Mouse (Mus musculus) lung, embryonic 14.5 days (tissue): ENCODE results near the gene Higd2a. TPM values are rescaled to one million over a fixed set of nuclear protein-coding genes. Genes with fewer than 3 reads are reported as not detected.
A peak's percentile ranks its signal among the peaks of the same experiment; 100 is the strongest.

Source experiments
- ATAC-seq: fragments of 200-750 bp; cut with Nextera tagmentation; 2 replicates; pipeline ENCODE4 v1.8.0; 2017; ENCODE audit warnings: mild to moderate bottlenecking, moderate TSS enrichment, moderate library complexity; ENCODE audit not compliant: insufficient read depth
- DNase-seq: peaks from one replicate; pipeline ENCODE4 v3.0.0-alpha.2; 2015
- H3K27ac ChIP-seq: fragments of 300-500 bp; sonication (generic); 2 replicates; pipeline ENCODE4 v1.5.1; 2014; ENCODE audit warnings: low read depth, mild to moderate bottlenecking, moderate library complexity
- H3K27me3 ChIP-seq: fragments of 300-500 bp; sonication (generic); 2 replicates; pipeline ENCODE4 v1.6.1; 2014; ENCODE audit warnings: low read length, control low read depth; ENCODE audit not compliant: insufficient read depth
- H3K36me3 ChIP-seq: fragments of 300-500 bp; sonication (generic); 2 replicates; pipeline ENCODE4 v1.6.1; 2014; ENCODE audit warnings: control low read depth; ENCODE audit not compliant: insufficient read depth
- H3K4me1 ChIP-seq: fragments of 300-500 bp; sonication (generic); 2 replicates; pipeline ENCODE4 v1.6.1; 2014; ENCODE audit warnings: antibody characterized with exemption, control low read depth; ENCODE audit not compliant: insufficient read depth
- H3K4me2 ChIP-seq: fragments of 300-500 bp; sonication (generic); 2 replicates; pipeline ENCODE4 v1.6.1; 2014; ENCODE audit warnings: mild to moderate bottlenecking
- H3K4me3 ChIP-seq: fragments of 300-500 bp; sonication (generic); 2 replicates; pipeline ENCODE4 v1.5.1; 2014; ENCODE audit warnings: low read depth, low read length
- H3K9ac ChIP-seq: fragments of 300-500 bp; sonication (generic); 2 replicates; pipeline ENCODE4 v1.6.1; 2014
- H3K9me3 ChIP-seq: fragments of 300-500 bp; sonication (generic); 2 replicates; pipeline ENCODE4 v1.6.1; 2016; ENCODE audit warnings: low read depth, low read length, control low read depth
- CTCF ChIP-seq: IDR thresholded peaks from 2 replicates; pipeline ENCODE4 v1.5.1; 2016; ENCODE audit warnings: antibody characterized with exemption, low read depth
- WGBS: fragments of 180-500 bp; shearing (Covaris S2); extraction: QIAGEN DNeasy Blood & Tissue Kit; methylation state at CpG from one replicate; pipeline ENCODE4 v1.1.7; 2014; 5-methylcytosine and 5-hydroxymethylcytosine counted together
- polyA plus RNA-seq: library from polyadenylated mRNA; unstranded; fragments of >200 nt; fragmentation: Nextera tagmentation; extraction: Ambion mirVana; gene quantifications from 2 replicates; pipeline ENCODE4 v1.2.1, GENCODE M21; 2014

Higd2a gene
- polyA plus RNA-seq, 1 experiment from 2014 or later, result 167 TPM

DNA sequence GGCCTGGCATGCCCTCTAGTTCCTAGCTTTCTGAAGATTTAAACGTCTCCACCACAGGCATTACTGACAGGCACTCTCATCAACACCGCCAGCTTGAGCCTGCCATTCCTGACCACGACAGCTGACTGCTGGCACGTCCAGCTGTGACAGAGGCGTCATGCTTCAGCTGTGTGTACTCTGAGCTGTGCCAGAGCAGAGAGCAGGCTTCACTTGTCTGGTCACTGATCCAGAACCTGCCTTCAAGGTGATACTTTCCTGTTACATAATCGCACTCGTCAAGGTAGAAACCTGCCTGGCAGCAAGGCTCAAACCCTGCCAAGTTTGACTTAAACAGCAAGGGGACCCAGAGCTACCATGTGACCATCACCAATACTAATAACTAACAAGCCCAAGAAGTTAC lies 27.4 kb upstream of the Higd2a start:
- WGBS, result 67% methylated on average over 7 of the region's 7 CpGs
- Histone ChIP-seq H3K4me1 (0 out of 2 replicates have a peak, but pooled peaks cover 7% of the 10 kb centered on the region), H3K4me2 (no peak overlapping the region), H3K9ac (no peak overlapping the region), H3K9me3 (no peaks in the 10 kb centered on the region), H3K36me3 (peaks cover 51% of the 10 kb centered on the region), H3K27ac (no peak overlapping the region), H3K4me3 (no peak overlapping the region), H3K27me3 (no peaks in the 10 kb centered on the region)
- DNase-seq, result no peak
- TF ChIP-seq CTCF, result no peak
- no peak for ATAC-seq

DNA sequence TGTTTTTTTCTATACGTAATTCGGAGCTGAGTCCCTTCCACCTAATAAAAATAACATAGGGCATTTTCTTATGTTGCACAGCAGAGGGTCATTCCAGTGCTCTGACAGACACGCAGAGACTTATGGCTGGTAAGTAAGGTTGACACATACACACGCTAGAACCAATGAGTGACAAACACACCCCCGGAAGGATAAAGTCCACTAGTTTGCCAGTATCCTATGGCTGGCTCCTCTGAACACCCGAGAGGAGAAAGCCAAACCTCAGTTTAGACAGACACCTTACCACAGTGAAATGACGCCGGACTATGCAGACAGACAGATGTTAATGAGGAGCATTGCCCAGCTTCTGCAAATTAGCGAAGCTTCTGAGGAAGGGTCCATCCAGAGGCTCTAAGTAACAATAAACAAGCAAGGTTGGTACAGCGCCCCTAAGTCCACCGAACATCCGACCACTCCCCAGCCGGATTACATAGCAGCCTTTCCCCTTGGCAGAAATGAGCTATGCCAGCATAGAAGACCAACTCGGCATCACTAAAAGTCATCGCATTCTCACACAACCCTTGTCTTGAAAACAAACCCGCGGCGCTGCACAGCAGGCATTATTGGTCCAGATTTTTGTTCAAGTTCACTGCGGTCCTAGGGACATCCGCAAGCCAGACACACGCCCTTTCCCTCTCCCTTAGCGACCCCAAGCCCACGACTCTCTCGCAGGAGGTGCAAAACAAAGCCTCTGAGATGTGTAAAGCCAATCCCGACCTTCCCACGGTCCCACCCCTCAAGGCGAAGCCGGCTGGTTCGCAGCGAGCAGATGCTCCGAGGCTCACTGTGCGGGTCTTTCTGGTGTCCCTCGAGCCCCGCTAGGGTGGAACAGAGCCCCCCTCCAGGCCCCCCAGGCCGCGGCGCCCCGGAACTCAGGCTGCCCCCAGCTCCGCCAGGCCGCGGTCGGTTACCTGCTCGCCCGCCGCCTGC lies 25.5 kb upstream of the Higd2a start:
- DNase-seq (peak; percentile 37), ATAC-seq (peak; percentile 65; the same call in 1 of the 2 replicates)
- Histone ChIP-seq H3K36me3 (peaks cover 31% of the 10 kb centered on the region), H3K4me3 (peak overlapping the region; percentile 97), H3K9me3 (no peaks in the 10 kb centered on the region), H3K4me2 (peak overlapping the region; percentile 76), H3K9ac (peak overlapping the region; percentile 94), H3K27ac (peak overlapping the region; percentile 45; the same call in 1 of the 2 replicates), H3K4me1 (0 out of 2 replicates have a peak, but pooled peaks cover 7% of the 10 kb centered on the region), H3K27me3 (no peaks in the 10 kb centered on the region)
- 10% methylated on average over 45 of the region's 45 CpGs for WGBS
- TF ChIP-seq CTCF, result no peak

GRCm38 (mm10) chr13:54565201-54565581 lies 24.8 kb upstream of the Higd2a start, which contains the start of gene 4833439L19Rik:
4833439L19Rik (minus strand) TSS chr13:54565435.
- Histone ChIP-seq H3K27me3 (no peaks in the 10 kb centered on the region), H3K4me1 (0 out of 2 replicates have a peak, but pooled peaks cover 7% of the 10 kb centered on the region), H3K27ac (peak within 1 kb of the TSS; percentile 46; the same call in 1 of the 2 replicates), H3K9ac (peak within 1 kb of the TSS; percentile 94), H3K9me3 (no peaks in the 10 kb centered on the region), H3K4me3 (peak within 1 kb of the TSS; percentile 97), H3K4me2 (peak within 1 kb of the TSS; percentile 76), H3K36me3 (peaks cover 24% of the 10 kb centered on the region)
- DNase-seq, result peak; percentile 98
- TF ChIP-seq CTCF, result no peak
- peak; percentile 97 for ATAC-seq
- WGBS, result under 1% methylated on average over 27 of the region's 27 CpGs

- no peaks in the 10 kb centered on the region for H3K9me3 ChIP-seq
- H3K36me3 ChIP-seq, result peaks cover 19% of the 10 kb centered on the region
- peak overlapping the region; percentile 97 for H3K4me3 ChIP-seq
- no peaks in the 10 kb centered on the region for H3K27me3 ChIP-seq
- H3K27ac ChIP-seq, result peak overlapping the region; percentile 46; the same call in 1 of the 2 replicates
- peak overlapping the region; percentile 76 for H3K4me2 ChIP-seq
- WGBS, result 45% methylated on average over 8 of the region's 8 CpGs
- peak; percentile 59; the same call in 1 of the 2 replicates for ATAC-seq
- DNase-seq, result peak; percentile 67
- H3K4me1 ChIP-seq, result 0 out of 2 replicates have a peak, but pooled peaks cover 7% of the 10 kb centered on the region
- peak; percentile 66 for TF ChIP-seq CTCF
- peak overlapping the region; percentile 94; the same call in 1 of the 2 replicates for H3K9ac ChIP-seq
Observed at GRCm38 (mm10) chr13:54565594-54566345, 24.2 kb upstream of the Higd2a start.

- no peaks in the 10 kb centered on the region for H3K9me3 ChIP-seq
- H3K27ac ChIP-seq, result no peak overlapping the region
- no peaks in the 10 kb centered on the region for H3K27me3 ChIP-seq
- 0 out of 2 replicates have a peak, but pooled peaks cover 7% of the 10 kb centered on the region for H3K4me1 ChIP-seq
- H3K4me2 ChIP-seq, result no peak overlapping the region
- H3K4me3 ChIP-seq, result no peak overlapping the region
- WGBS, result 34% methylated on average over 5 of the region's 5 CpGs
- TF ChIP-seq CTCF, result no peak
- H3K36me3 ChIP-seq, result peaks cover under 1% of the 10 kb centered on the region; the same call in 1 of the 2 replicates
- no peak for ATAC-seq
- no peak for DNase-seq
- no peak overlapping the region for H3K9ac ChIP-seq
Observed at GRCm38 (mm10) chr13:54568380-54568779, 21.6 kb upstream of the Higd2a start.

DNA sequence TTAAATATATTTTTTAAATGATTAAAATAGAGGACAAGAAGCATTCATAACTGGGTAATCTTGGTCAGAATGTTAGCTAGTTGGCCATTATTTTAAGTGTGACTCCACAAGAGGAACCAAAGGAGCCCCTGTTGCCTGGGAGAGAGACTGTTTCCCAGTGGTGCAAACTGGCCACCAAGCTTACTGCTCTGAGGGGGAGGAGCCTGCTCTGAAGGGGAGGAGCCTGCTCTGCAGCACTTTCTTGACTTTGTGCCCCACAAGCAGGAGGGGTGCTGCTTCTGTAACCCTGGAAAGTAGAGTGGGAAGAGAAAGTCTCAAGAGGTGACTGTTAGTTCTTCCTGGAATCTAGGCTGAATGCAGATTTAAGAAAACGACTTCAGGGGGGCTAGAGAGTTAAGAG lies 20.7 kb upstream of the Higd2a start:
- H3K27me3 ChIP-seq, result no peaks in the 10 kb centered on the region
- H3K4me2 ChIP-seq, result no peak overlapping the region
- H3K4me1 ChIP-seq, result 0 out of 2 replicates have a peak, but pooled peaks cover 1% of the 10 kb centered on the region
- H3K4me3 ChIP-seq, result no peak overlapping the region
- ATAC-seq (no peak), DNase-seq (no peak)
- no peak overlapping the region for H3K9ac ChIP-seq
- no peaks in the 10 kb centered on the region for H3K36me3 ChIP-seq
- 34% methylated on average over 1 of the region's 1 CpGs for WGBS
- no peak for TF ChIP-seq CTCF
- no peaks in the 10 kb centered on the region for H3K9me3 ChIP-seq
- no peak overlapping the region for H3K27ac ChIP-seq
